Mouse (Mus musculus) ES-E14 (cell line): ENCODE measurements around the gene Itih3. TPM values are rescaled to one million over a fixed set of nuclear protein-coding genes. Genes with fewer than 3 reads are reported as not detected.

Experiments used
- DNase-seq: peaks from one replicate; pipeline ENCODE4 v3.0.0-alpha.2; 2013; ENCODE audit warnings: low read depth, low spot score
- H3K27ac ChIP-seq: 2 replicates; pipeline ENCODE4 v1.5.1; 2012; ENCODE audit warnings: low read depth, mild to moderate bottlenecking, low read length, moderate library complexity, mixed read lengths; ENCODE audit not compliant: poor library complexity, insufficient read depth, severe bottlenecking
- H3K36me3 ChIP-seq: 2 replicates; pipeline ENCODE4 v1.6.1; 2012; ENCODE audit warnings: mild to moderate bottlenecking, low read length, moderate library complexity, mixed read lengths; ENCODE audit not compliant: control insufficient read depth, poor library complexity, insufficient read depth, severe bottlenecking
- H3K4me1 ChIP-seq, 2 experiments: fragments of 150-350 bp in 1 of 2; sonication (generic) in 1 of 2; 2 replicates each; pipeline ENCODE4 v1.6.1; 2012; ENCODE audit warnings: low read length in 2 of 2, mild to moderate bottlenecking in 1 of 2, mixed read lengths in 1 of 2; ENCODE audit not compliant: control insufficient read depth in 2 of 2, insufficient read depth in 2 of 2, poor library complexity in 1 of 2
- H3K4me3 ChIP-seq, 2 experiments: fragments of 150-350 bp in 1 of 2; sonication (generic) in 1 of 2; 2 replicates each; pipeline ENCODE4 v1.5.1; 2012; ENCODE audit warnings: low read length in 2 of 2, low read depth in 1 of 2, mild to moderate bottlenecking in 1 of 2, mixed read lengths in 1 of 2; ENCODE audit not compliant: insufficient read depth in 1 of 2, poor library complexity in 1 of 2, severe bottlenecking in 1 of 2
- H3K9ac ChIP-seq: 2 replicates; pipeline ENCODE4 v1.6.1; 2012; ENCODE audit warnings: low read depth, mild to moderate bottlenecking, low read length, mixed read lengths; ENCODE audit not compliant: poor library complexity, insufficient read depth, severe bottlenecking
- H3K9me3 ChIP-seq: fragments of 150-350 bp; sonication (generic); 2 replicates; pipeline ENCODE4 v1.6.1; 2012; ENCODE audit warnings: low read depth, mild to moderate bottlenecking, low read length; ENCODE audit not compliant: control insufficient read depth, insufficient read depth
- CHD2 ChIP-seq: IDR thresholded peaks from 2 replicates; pipeline ENCODE4 v1.6.1; 2014; ENCODE audit warnings: mild to moderate bottlenecking, low read depth, low read length, inconsistent platforms
- HCFC1 ChIP-seq: IDR thresholded peaks from 2 replicates; pipeline ENCODE4 v1.6.1; 2012; ENCODE audit warnings: low read length, inconsistent platforms, borderline replicate concordance; ENCODE audit not compliant: insufficient read depth
- MAFK ChIP-seq: IDR thresholded peaks from 2 replicates; pipeline ENCODE4 v1.6.1; 2014; ENCODE audit warnings: mild to moderate bottlenecking, low read depth, low read length, inconsistent platforms; ENCODE audit not compliant: insufficient read depth
- ZC3H11A ChIP-seq: IDR thresholded peaks from 2 replicates; pipeline ENCODE4 v1.6.1; 2012; ENCODE audit warnings: low read depth, mild to moderate bottlenecking, inconsistent platforms, low read length, borderline replicate concordance
- ZNF384 ChIP-seq: IDR thresholded peaks from 2 replicates; pipeline ENCODE4 v1.6.1; 2012; ENCODE audit warnings: low read depth, low read length, inconsistent platforms
- in situ Hi-C, 2 experiments: fragments of 600-800 bp; cut with MboI; formaldehyde crosslinking; loops; one replicate each; pipeline ENCODE4 v1.15.1; 2025; ENCODE audit warnings: low sequenced_read_pairs in 2 of 2, inconsistent platforms in 1 of 2; ENCODE audit not compliant: unreplicated experiment in 2 of 2
- total RNA-seq: library from RNA; depleted of rRNA; stranded (reverse); fragments of 300-350 nt; gene quantifications from 2 replicates; pipeline ENCODE4 v1.2.3, GENCODE M21; 2012

Gene Itih3
- total RNA-seq, 1 experiment, result 0.40 TPM

- H3K36me3 ChIP-seq, result no peaks in the 10 kb centered on the region
- in situ Hi-C loops, result no loop called here
- TF ChIP-seq MAFK (no peak), ZC3H11A (no peak), ZNF384 (no peak), HCFC1 (no peak), CHD2 (no peak)
Observed at GRCm38 (mm10) chr14:30907814-30908265, 15.7 kb downstream of the Itih3 start.

GRCm38 (mm10) chr14:30906001-30906400 is 17.6 kb downstream of the Itih3 start:
- Histone ChIP-seq H3K9me3 (no peaks in the 10 kb centered on the region), H3K9ac (no peak overlapping the region), H3K36me3 (no peaks in the 10 kb centered on the region), H3K4me3 (no peak overlapping the region), H3K27ac (no peak overlapping the region), H3K4me1 (no peaks in the 10 kb centered on the region)
- in situ Hi-C loops, result no loop called here
- no peak for DNase-seq
- TF ChIP-seq ZC3H11A (no peak), HCFC1 (no peak), CHD2 (no peak), ZNF384 (no peak), MAFK (no peak)

More at GRCm38 (mm10) chr14:30907814-30908265, 15.7 kb downstream of the Itih3 start:
- no peak for DNase-seq
- H3K4me3 ChIP-seq, result no peak overlapping the region
- no peak overlapping the region for H3K27ac ChIP-seq
- no peaks in the 10 kb centered on the region for H3K9me3 ChIP-seq
- H3K9ac ChIP-seq, result no peak overlapping the region
- H3K4me1 ChIP-seq, result no peaks in the 10 kb centered on the region

- Histone ChIP-seq H3K4me3 (no peak overlapping the region), H3K27ac (no peak overlapping the region), H3K4me1 (no peaks in the 10 kb centered on the region), H3K36me3 (no peaks in the 10 kb centered on the region), H3K9me3 (no peaks in the 10 kb centered on the region), H3K9ac (no peak overlapping the region)
- no peak for DNase-seq
- no peak for TF ChIP-seq ZC3H11A
- no peak for TF ChIP-seq ZNF384
- TF ChIP-seq HCFC1, result no peak
- no peak for TF ChIP-seq CHD2
- no peak for TF ChIP-seq MAFK
- in situ Hi-C loops, result no loop called here
Observed at GRCm38 (mm10) chr14:30904307-30904706, 19.3 kb downstream of the Itih3 start.

GRCm38 (mm10) chr14:30903036-30903435 is 20.5 kb downstream of the Itih3 start:
- DNase-seq, result no peak
- H3K4me1 ChIP-seq, result no peaks in the 10 kb centered on the region
- in situ Hi-C loops, result no loop called here
- H3K36me3 ChIP-seq, result no peaks in the 10 kb centered on the region
- no peak overlapping the region for H3K9ac ChIP-seq
- H3K9me3 ChIP-seq, result no peaks in the 10 kb centered on the region
- H3K4me3 ChIP-seq, result no peak overlapping the region
- TF ChIP-seq CHD2 (no peak), HCFC1 (no peak), ZC3H11A (no peak), MAFK (no peak), ZNF384 (no peak)
- H3K27ac ChIP-seq, result no peak overlapping the region

- TF ChIP-seq MAFK (no peak), ZC3H11A (no peak), HCFC1 (no peak), CHD2 (no peak), ZNF384 (no peak)
- no peak overlapping the region for H3K4me3 ChIP-seq
- in situ Hi-C loops, result no loop called here
Observed at GRCm38 (mm10) chr14:30902628-30903027, 20.9 kb downstream of the Itih3 start.

More at GRCm38 (mm10) chr14:30902628-30903027, 20.9 kb downstream of the Itih3 start:
- DNase-seq, result no peak
- no peak overlapping the region for H3K9ac ChIP-seq
- H3K27ac ChIP-seq, result no peak overlapping the region
- H3K9me3 ChIP-seq, result no peaks in the 10 kb centered on the region
- no peaks in the 10 kb centered on the region for H3K4me1 ChIP-seq
- H3K36me3 ChIP-seq, result no peaks in the 10 kb centered on the region
